Mouse (Mus musculus) testis, adult 2 months (tissue): ENCODE results near the gene E2f1.

ENCODE experiments used
- CTCF ChIP-seq: fragments of 200-500 bp; IDR thresholded peaks from 2 replicates; pipeline ENCODE4 v1.5.1; 2012; ENCODE audit warnings: low read depth, mild to moderate bottlenecking, inconsistent platforms, low read length, moderate library complexity; ENCODE audit not compliant: control insufficient read depth, insufficient read depth, insufficient replicate concordance
- POLR2A ChIP-seq: fragments of 200-500 bp; IDR thresholded peaks from 2 replicates; pipeline ENCODE4 v1.6.1; 2012; ENCODE audit warnings: low read depth, mild to moderate bottlenecking, inconsistent platforms, low read length, moderate library complexity; ENCODE audit not compliant: control insufficient read depth

DNA sequence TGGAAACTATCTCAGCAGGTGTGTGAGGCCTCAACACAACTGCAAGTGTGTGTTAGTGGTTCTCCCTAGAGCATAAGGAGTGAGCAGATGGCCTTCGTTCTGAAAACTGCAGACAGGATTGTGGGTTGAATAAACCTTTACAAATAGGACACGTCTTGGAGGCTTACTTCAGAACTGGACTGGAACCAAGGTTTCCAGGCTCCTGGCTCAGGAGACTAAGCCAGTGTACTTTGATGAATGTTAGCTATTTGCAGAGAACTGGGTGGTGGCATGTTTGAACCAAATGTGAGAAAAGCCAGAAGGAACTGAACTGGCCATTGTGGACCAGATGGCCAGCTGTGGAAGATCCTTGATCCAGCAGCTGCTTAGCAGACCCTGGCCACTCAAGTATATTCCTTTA, 31.4 kb downstream of the E2f1 start:
- TF ChIP-seq POLR2A (no peak), CTCF (no peak)
